Mouse (Mus musculus): ENCODE results near the gene Insr. TPM values are rescaled to one million over a fixed set of nuclear protein-coding genes. Genes with fewer than 3 reads are reported as not detected.

Gene Insr
- polyA plus RNA-seq, 1 experiment from 2014 or later: 56.9 TPM

- H3K36me3 ChIP-seq (ENCODE audit: control insufficient read depth, insufficient read depth, low read length): peaks cover 15% of the 10 kb centered on the region
- H3K4me2 ChIP-seq (ENCODE audit: low read length): no peak overlapping the region
- H3K27me3 ChIP-seq (ENCODE audit: control insufficient read depth, insufficient read depth, low read length): no peaks in the 10 kb centered on the region
- 62% methylated on average over 9 of the region's 9 CpGs for WGBS
- no peak overlapping the region for H3K27ac ChIP-seq (replicated peaks in 1 of 2; ENCODE audit: control insufficient read depth in 1 of 2, insufficient read depth in 1 of 2, low read depth in 2 of 2, low read length in 2 of 2)
- no peak for ATAC-seq (ENCODE audit: insufficient number of reproducible peaks, insufficient read depth, low FRiP score, low read depth)
- no peak overlapping the region for H3K4me3 ChIP-seq (ENCODE audit: control insufficient read depth in 1 of 2, insufficient read depth in 1 of 2, low read depth in 1 of 2, low read length in 2 of 2)
- H3K9me3 ChIP-seq (ENCODE audit: control insufficient read depth, low read length): no peaks in the 10 kb centered on the region
- H3K9ac ChIP-seq (ENCODE audit: low read length): no peak overlapping the region
- H3K4me1 ChIP-seq (ENCODE audit: control insufficient read depth in 2 of 2, insufficient read depth in 2 of 2, low read length in 2 of 2): peaks cover 4 to 11% of the 10 kb centered on the region in 2 experiments; a peak in 3 of 4 replicates
These were observed 19.1 kb downstream of the Insr start for GRCm38 (mm10) chr8:3260127-3260811.

DNA sequence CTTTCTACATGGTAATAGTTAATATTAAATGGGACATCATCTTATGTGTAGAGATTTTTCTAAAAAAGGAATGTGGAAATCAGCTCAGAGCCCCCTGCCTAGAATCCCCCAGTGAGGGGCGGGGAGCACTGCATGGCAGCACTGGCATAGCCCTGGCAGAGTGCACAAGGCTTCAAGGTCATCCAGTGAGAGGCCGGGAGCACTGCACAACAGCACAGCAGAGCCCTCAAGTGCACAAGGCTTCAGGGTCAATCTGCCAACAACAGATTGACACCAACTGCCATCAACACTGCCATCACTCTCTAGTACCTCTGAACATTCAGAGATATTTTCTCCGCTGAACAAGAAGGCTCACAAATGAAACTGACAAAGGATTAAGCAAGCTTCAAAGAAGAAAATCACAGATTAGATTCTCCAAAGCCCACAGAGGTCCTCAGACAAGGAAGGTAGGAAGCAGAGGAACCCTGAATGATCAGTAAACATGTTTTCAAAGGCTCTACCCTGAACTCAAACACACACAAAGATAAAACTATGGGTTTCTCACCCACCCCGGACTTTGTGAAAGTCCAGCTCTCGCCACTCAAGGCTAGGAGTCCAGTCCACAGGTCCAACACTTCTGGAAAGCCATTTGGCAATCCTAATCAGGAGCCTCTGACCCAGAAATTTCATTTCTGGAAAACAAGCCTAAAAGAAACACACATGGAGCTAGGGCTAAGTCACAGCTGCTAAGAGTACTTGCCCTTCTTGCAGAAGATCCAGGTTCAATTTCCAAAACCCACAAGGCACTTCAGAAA is 23.1 kb downstream of the Insr start:
- Histone ChIP-seq H3K27ac (replicated peaks in 1 of 2; ENCODE audit: control insufficient read depth in 1 of 2, insufficient read depth in 1 of 2, low read depth in 2 of 2, low read length in 2 of 2) (peak overlapping the region; percentile 50 to 73; a peak in 3 of 4 replicates), H3K4me2 (ENCODE audit: low read length) (no peak overlapping the region), H3K9ac (ENCODE audit: low read length) (no peak overlapping the region), H3K4me3 (ENCODE audit: control insufficient read depth in 1 of 2, insufficient read depth in 1 of 2, low read depth in 1 of 2, low read length in 2 of 2) (no peak overlapping the region), H3K4me1 (ENCODE audit: control insufficient read depth in 2 of 2, insufficient read depth in 2 of 2, low read length in 2 of 2) (peaks cover 4 to 13% of the 10 kb centered on the region in 2 experiments; a peak in 3 of 4 replicates), H3K9me3 (ENCODE audit: control insufficient read depth, low read length) (no peaks in the 10 kb centered on the region), H3K36me3 (ENCODE audit: control insufficient read depth, insufficient read depth, low read length) (peaks cover 40% of the 10 kb centered on the region), H3K27me3 (ENCODE audit: control insufficient read depth, insufficient read depth, low read length) (no peaks in the 10 kb centered on the region)
- ATAC-seq (ENCODE audit: insufficient number of reproducible peaks, insufficient read depth, low FRiP score, low read depth): no peak; the same call in 1 of the 2 replicates
- WGBS: 48% methylated on average over 5 of the region's 5 CpGs

DNA sequence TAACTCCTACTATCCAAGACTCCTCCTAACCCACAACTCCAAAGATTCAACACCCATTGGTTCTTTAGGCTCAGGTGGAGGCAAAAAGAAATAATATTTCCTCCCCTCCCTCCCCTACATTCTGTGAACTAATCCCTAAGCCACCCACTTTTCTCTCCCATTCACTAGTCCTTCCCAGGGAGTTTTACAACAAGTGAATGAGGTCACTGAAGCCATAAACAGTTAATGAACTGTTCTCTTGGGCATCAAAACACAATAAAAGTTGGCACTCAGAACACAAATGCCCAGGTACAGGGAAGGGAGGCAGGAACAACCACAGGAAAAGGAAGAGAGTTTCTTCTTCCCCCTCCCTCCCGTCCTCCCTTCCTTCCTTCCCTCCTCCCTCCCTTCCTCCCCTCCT is 24.1 kb downstream of the Insr start:
- 89% methylated on average over 1 of the region's 1 CpGs for WGBS
- H3K4me2 ChIP-seq (ENCODE audit: low read length): no peak overlapping the region
- peaks cover 42% of the 10 kb centered on the region for H3K36me3 ChIP-seq (ENCODE audit: control insufficient read depth, insufficient read depth, low read length)
- H3K9ac ChIP-seq (ENCODE audit: low read length): no peak overlapping the region
- H3K4me3 ChIP-seq (ENCODE audit: control insufficient read depth in 1 of 2, insufficient read depth in 1 of 2, low read depth in 1 of 2, low read length in 2 of 2): no peak overlapping the region
- no peaks in the 10 kb centered on the region for H3K27me3 ChIP-seq (ENCODE audit: control insufficient read depth, insufficient read depth, low read length)
- peaks cover 4 to 9% of the 10 kb centered on the region in 2 experiments; a peak in 3 of 4 replicates for H3K4me1 ChIP-seq (ENCODE audit: control insufficient read depth in 2 of 2, insufficient read depth in 2 of 2, low read length in 2 of 2)
- no peaks in the 10 kb centered on the region for H3K9me3 ChIP-seq (ENCODE audit: control insufficient read depth, low read length)
- H3K27ac ChIP-seq (replicated peaks in 1 of 2; ENCODE audit: control insufficient read depth in 1 of 2, insufficient read depth in 1 of 2, low read depth in 2 of 2, low read length in 2 of 2): no peak overlapping the region
- ATAC-seq (ENCODE audit: insufficient number of reproducible peaks, insufficient read depth, low FRiP score, low read depth): no peak

GRCm38 (mm10) chr8:3253179-3253578 is 26.2 kb downstream of the Insr start:
- no peak for ATAC-seq (ENCODE audit: insufficient number of reproducible peaks, insufficient read depth, low FRiP score, low read depth)
- Histone ChIP-seq H3K9me3 (ENCODE audit: control insufficient read depth, low read length) (no peaks in the 10 kb centered on the region), H3K4me1 (ENCODE audit: control insufficient read depth in 2 of 2, insufficient read depth in 2 of 2, low read length in 2 of 2) (peaks cover 4 to 9% of the 10 kb centered on the region in 2 experiments; a peak in 3 of 4 replicates), H3K36me3 (ENCODE audit: control insufficient read depth, insufficient read depth, low read length) (peaks cover 36% of the 10 kb centered on the region), H3K27me3 (ENCODE audit: control insufficient read depth, insufficient read depth, low read length) (no peaks in the 10 kb centered on the region), H3K4me2 (ENCODE audit: low read length) (no peak overlapping the region), H3K27ac (replicated peaks in 1 of 2; ENCODE audit: control insufficient read depth in 1 of 2, insufficient read depth in 1 of 2, low read depth in 2 of 2, low read length in 2 of 2) (no peak overlapping the region), H3K4me3 (ENCODE audit: control insufficient read depth in 1 of 2, insufficient read depth in 1 of 2, low read depth in 1 of 2, low read length in 2 of 2) (no peak overlapping the region), H3K9ac (ENCODE audit: low read length) (no peak overlapping the region)
- WGBS: 41% methylated on average over 4 of the region's 4 CpGs

- peaks cover 34% of the 10 kb centered on the region for H3K36me3 ChIP-seq (ENCODE audit: control insufficient read depth, insufficient read depth, low read length)
- H3K4me2 ChIP-seq (ENCODE audit: low read length): no peak overlapping the region
- ATAC-seq (ENCODE audit: insufficient number of reproducible peaks, insufficient read depth, low FRiP score, low read depth): no peak
- H3K27me3 ChIP-seq (ENCODE audit: control insufficient read depth, insufficient read depth, low read length): no peaks in the 10 kb centered on the region
- no peaks in the 10 kb centered on the region for H3K9me3 ChIP-seq (ENCODE audit: control insufficient read depth, low read length)
- no peak overlapping the region for H3K9ac ChIP-seq (ENCODE audit: low read length)
- peaks cover 4 to 10% of the 10 kb centered on the region in 2 experiments; a peak in 3 of 4 replicates for H3K4me1 ChIP-seq (ENCODE audit: control insufficient read depth in 2 of 2, insufficient read depth in 2 of 2, low read length in 2 of 2)
- 87% methylated on average over 6 of the region's 6 CpGs for WGBS
- no peak overlapping the region for H3K27ac ChIP-seq (replicated peaks in 1 of 2; ENCODE audit: control insufficient read depth in 1 of 2, insufficient read depth in 1 of 2, low read depth in 2 of 2, low read length in 2 of 2)
- H3K4me3 ChIP-seq (ENCODE audit: control insufficient read depth in 1 of 2, insufficient read depth in 1 of 2, low read depth in 1 of 2, low read length in 2 of 2): no peak overlapping the region
These were observed 26.8 kb downstream of the Insr start for GRCm38 (mm10) chr8:3252665-3253064.

DNA sequence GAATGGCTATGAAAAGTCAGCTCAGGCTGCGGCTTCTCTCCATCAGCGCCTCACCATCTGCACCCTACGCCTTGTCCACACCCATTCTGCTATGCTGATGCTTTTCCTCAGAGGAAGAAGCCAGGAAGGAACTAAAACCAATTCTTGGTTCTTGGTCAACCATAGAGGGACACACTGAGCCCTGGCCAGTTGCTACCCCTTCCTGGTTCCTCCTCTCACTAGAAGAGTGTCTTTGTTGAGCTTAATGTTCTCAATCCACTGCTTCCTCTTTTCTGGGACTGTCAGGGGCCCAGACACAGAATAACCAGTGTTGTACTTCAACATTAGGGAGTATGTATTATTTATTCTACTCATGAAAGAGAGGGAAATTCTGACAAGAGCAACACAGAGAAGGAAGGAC is 28.3 kb downstream of the Insr start:
- Histone ChIP-seq H3K9me3 (ENCODE audit: control insufficient read depth, low read length) (no peaks in the 10 kb centered on the region), H3K4me2 (ENCODE audit: low read length) (no peak overlapping the region), H3K4me3 (ENCODE audit: control insufficient read depth in 1 of 2, insufficient read depth in 1 of 2, low read depth in 1 of 2, low read length in 2 of 2) (no peak overlapping the region), H3K27me3 (ENCODE audit: control insufficient read depth, insufficient read depth, low read length) (no peaks in the 10 kb centered on the region), H3K9ac (ENCODE audit: low read length) (no peak overlapping the region), H3K4me1 (ENCODE audit: control insufficient read depth in 2 of 2, insufficient read depth in 2 of 2, low read length in 2 of 2) (peaks cover 2 to 17% of the 10 kb centered on the region in 2 experiments; a peak in 3 of 4 replicates), H3K27ac (replicated peaks in 1 of 2; ENCODE audit: control insufficient read depth in 1 of 2, insufficient read depth in 1 of 2, low read depth in 2 of 2, low read length in 2 of 2) (no peak overlapping the region), H3K36me3 (ENCODE audit: control insufficient read depth, insufficient read depth, low read length) (peaks cover 41% of the 10 kb centered on the region)
- ATAC-seq (ENCODE audit: insufficient number of reproducible peaks, insufficient read depth, low FRiP score, low read depth): no peak
- 94% methylated on average over 3 of the region's 3 CpGs for WGBS

- peaks cover 2 to 15% of the 10 kb centered on the region in 2 experiments; a peak in 3 of 4 replicates for H3K4me1 ChIP-seq (ENCODE audit: control insufficient read depth in 2 of 2, insufficient read depth in 2 of 2, low read length in 2 of 2)
- no peak for ATAC-seq (ENCODE audit: insufficient number of reproducible peaks, insufficient read depth, low FRiP score, low read depth)
- H3K9ac ChIP-seq (ENCODE audit: low read length): no peak overlapping the region
- H3K4me3 ChIP-seq (ENCODE audit: control insufficient read depth in 1 of 2, insufficient read depth in 1 of 2, low read depth in 1 of 2, low read length in 2 of 2): no peak overlapping the region
- no peaks in the 10 kb centered on the region for H3K9me3 ChIP-seq (ENCODE audit: control insufficient read depth, low read length)
- no peaks in the 10 kb centered on the region for H3K27me3 ChIP-seq (ENCODE audit: control insufficient read depth, insufficient read depth, low read length)
- peaks cover 48% of the 10 kb centered on the region for H3K36me3 ChIP-seq (ENCODE audit: control insufficient read depth, insufficient read depth, low read length)
- 75% methylated on average over 2 of the region's 2 CpGs for WGBS
- no peak overlapping the region for H3K27ac ChIP-seq (replicated peaks in 1 of 2; ENCODE audit: control insufficient read depth in 1 of 2, insufficient read depth in 1 of 2, low read depth in 2 of 2, low read length in 2 of 2)
- no peak overlapping the region for H3K4me2 ChIP-seq (ENCODE audit: low read length)
These were observed 29.5 kb downstream of the Insr start for GRCm38 (mm10) chr8:3249886-3250285.

Data from heart, embryonic 14.5 days (tissue).